Mouse (Mus musculus): ENCODE measurements around the gene Rreb1. TPM values are rescaled to one million over a fixed set of nuclear protein-coding genes. Genes with fewer than 3 reads are reported as not detected.

Gene Rreb1
- polyA plus RNA-seq, 1 experiment = 6.0 TPM

DNA sequence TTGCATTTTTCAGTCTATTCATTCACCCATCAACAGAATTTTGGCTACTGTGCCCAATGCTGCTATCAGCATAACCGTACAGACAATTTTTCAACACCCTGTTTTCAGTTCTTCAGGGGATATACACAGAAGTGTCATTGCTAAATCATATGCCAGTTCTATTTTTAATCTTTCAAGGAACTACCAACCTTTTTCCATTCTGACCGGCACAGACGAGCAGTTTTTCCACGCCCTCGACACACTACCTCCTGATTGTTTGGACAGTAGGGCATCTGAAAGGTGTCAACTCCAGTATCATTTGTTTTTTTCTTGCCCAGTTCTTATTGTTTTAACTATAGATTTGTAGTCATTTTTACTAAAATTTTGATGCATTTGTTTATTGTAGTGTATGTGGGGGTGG is 25.8 kb downstream of the Rreb1 start:
- TF ChIP-seq FOSL1 (IDR thresholded peaks at IDR 0.05; ENCODE audit: insufficient read depth, low read length, poor library complexity, severe bottlenecking) (no peak), USF1 (IDR thresholded peaks at IDR 0.05; ENCODE audit: low read depth) (no peak), MYOD1 (IDR thresholded peaks at IDR 0.05; ENCODE audit: control insufficient read depth, insufficient read length, low read depth) (no peak), MYOG (IDR thresholded peaks at IDR 0.05; ENCODE audit: control insufficient read depth, extremely low read depth, insufficient read length) (no peak), CTCF (IDR thresholded peaks at IDR 0.05; ENCODE audit: control insufficient read depth, insufficient read depth, insufficient read length) (no peak), CEBPB (IDR thresholded peaks at IDR 0.05; ENCODE audit: low read depth) (no peak), MAX (IDR thresholded peaks at IDR 0.05) (no peak)
- no peaks in the 10 kb centered on the region for H3K36me3 ChIP-seq (ENCODE audit: control insufficient read depth, insufficient read depth)
- no peak overlapping the region for H3K4me3 ChIP-seq (ENCODE audit: insufficient read depth, poor library complexity, severe bottlenecking)
- no peaks in the 10 kb centered on the region for H3K79me2 ChIP-seq (ENCODE audit: control insufficient read depth, insufficient read depth)
- H3K79me3 ChIP-seq (ENCODE audit: low read depth) = no peaks in the 10 kb centered on the region
- no peak overlapping the region for H3ac ChIP-seq (ENCODE audit: control insufficient read depth, insufficient read length, low read depth)
- H3K27me3 ChIP-seq (ENCODE audit: control insufficient read depth, insufficient read depth, insufficient read length) = no peaks in the 10 kb centered on the region

DNA sequence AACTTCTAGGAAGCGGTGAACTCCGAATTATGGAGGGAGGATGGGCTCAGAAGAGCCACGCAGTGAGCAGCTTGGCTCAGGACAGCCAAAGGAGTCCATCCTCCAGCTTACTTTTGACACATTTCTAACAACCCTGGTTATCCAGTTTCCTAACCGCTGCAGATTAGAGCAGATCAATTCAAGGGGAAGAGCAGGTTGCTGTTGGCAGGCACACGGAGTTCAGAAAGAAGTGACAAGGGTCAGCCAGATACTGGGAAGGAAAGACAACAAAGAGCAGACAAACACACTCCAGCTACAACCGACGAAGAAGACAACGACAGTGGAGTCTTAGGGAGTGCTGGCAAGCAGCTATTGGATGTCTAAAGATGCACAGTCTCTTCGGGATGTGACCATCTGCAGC is 36.8 kb downstream of the Rreb1 start:
- TF ChIP-seq MAX (IDR thresholded peaks at IDR 0.05) (no peak), CEBPB (IDR thresholded peaks at IDR 0.05; ENCODE audit: low read depth) (no peak), USF1 (IDR thresholded peaks at IDR 0.05; ENCODE audit: low read depth) (no peak), CTCF (IDR thresholded peaks at IDR 0.05; ENCODE audit: control insufficient read depth, insufficient read depth, insufficient read length) (no peak), FOSL1 (IDR thresholded peaks at IDR 0.05; ENCODE audit: insufficient read depth, low read length, poor library complexity, severe bottlenecking) (no peak), MYOG (IDR thresholded peaks at IDR 0.05; ENCODE audit: control insufficient read depth, extremely low read depth, insufficient read length) (no peak), MYOD1 (IDR thresholded peaks at IDR 0.05; ENCODE audit: control insufficient read depth, insufficient read length, low read depth) (no peak)
- Histone ChIP-seq H3K4me3 (ENCODE audit: insufficient read depth, poor library complexity, severe bottlenecking) (no peak overlapping the region), H3K79me3 (ENCODE audit: low read depth) (no peaks in the 10 kb centered on the region), H3K27me3 (ENCODE audit: control insufficient read depth, insufficient read depth, insufficient read length) (no peaks in the 10 kb centered on the region), H3K79me2 (ENCODE audit: control insufficient read depth, insufficient read depth) (no peaks in the 10 kb centered on the region), H3K36me3 (ENCODE audit: control insufficient read depth, insufficient read depth) (no peaks in the 10 kb centered on the region), H3ac (ENCODE audit: control insufficient read depth, insufficient read length, low read depth) (no peak overlapping the region)

DNA sequence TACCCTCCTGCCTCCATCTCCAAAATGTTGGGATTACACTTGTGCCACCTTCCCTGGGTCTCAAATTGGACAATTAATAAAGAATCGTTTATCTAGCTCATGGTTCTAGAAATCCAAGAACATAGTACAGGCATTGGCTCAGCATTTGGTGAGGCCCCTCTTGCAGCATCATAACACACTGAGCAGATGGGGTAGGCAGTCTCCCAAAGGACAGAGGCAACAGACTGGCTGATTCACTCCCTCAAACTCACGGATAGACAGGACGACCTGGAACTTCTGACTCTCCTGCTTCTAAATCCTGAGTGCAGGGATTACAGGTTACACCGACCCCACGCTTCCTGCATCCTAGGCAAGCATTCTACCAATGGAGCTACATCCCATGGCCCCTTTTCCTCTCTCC is 38.5 kb downstream of the Rreb1 start:
- Histone ChIP-seq H3K79me3 (ENCODE audit: low read depth) (no peaks in the 10 kb centered on the region), H3K79me2 (ENCODE audit: control insufficient read depth, insufficient read depth) (no peaks in the 10 kb centered on the region), H3K36me3 (ENCODE audit: control insufficient read depth, insufficient read depth) (no peaks in the 10 kb centered on the region), H3K27me3 (ENCODE audit: control insufficient read depth, insufficient read depth, insufficient read length) (no peaks in the 10 kb centered on the region), H3K4me3 (ENCODE audit: insufficient read depth, poor library complexity, severe bottlenecking) (no peak overlapping the region), H3ac (ENCODE audit: control insufficient read depth, insufficient read length, low read depth) (no peak overlapping the region)
- TF ChIP-seq MAX (IDR thresholded peaks at IDR 0.05) = no peak
- no peak for TF ChIP-seq CTCF (IDR thresholded peaks at IDR 0.05; ENCODE audit: control insufficient read depth, insufficient read depth, insufficient read length)
- TF ChIP-seq MYOD1 (IDR thresholded peaks at IDR 0.05; ENCODE audit: control insufficient read depth, insufficient read length, low read depth) = no peak
- TF ChIP-seq CEBPB (IDR thresholded peaks at IDR 0.05; ENCODE audit: low read depth) = no peak
- no peak for TF ChIP-seq MYOG (IDR thresholded peaks at IDR 0.05; ENCODE audit: control insufficient read depth, extremely low read depth, insufficient read length)
- TF ChIP-seq FOSL1 (IDR thresholded peaks at IDR 0.05; ENCODE audit: insufficient read depth, low read length, poor library complexity, severe bottlenecking) = no peak
- TF ChIP-seq USF1 (IDR thresholded peaks at IDR 0.05; ENCODE audit: low read depth) = no peak

DNA sequence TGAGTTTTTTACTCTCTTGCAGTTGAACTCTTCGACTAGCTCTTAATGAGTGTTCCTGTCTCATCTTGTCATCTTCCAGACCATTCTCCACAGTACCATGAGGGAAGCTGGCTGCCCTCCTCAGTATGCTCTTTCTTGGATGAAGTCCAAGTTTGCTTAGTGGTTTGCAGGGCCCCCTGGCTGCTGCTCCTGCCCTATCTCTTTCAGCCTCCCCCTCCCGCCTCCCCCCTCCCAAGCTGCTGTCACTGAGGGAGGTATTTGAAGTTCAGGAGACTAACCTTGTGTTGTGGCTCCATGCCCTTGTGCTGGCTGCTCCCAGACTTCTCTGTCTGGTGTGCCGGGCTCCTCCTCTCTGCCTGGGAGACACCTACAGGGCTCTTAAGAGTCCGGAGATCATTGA is 43.2 kb downstream of the Rreb1 start:
- Histone ChIP-seq H3K79me3 (ENCODE audit: low read depth) (no peaks in the 10 kb centered on the region), H3K79me2 (ENCODE audit: control insufficient read depth, insufficient read depth) (peaks cover 3% of the 10 kb centered on the region), H3ac (ENCODE audit: control insufficient read depth, insufficient read length, low read depth) (no peak overlapping the region), H3K27me3 (ENCODE audit: control insufficient read depth, insufficient read depth, insufficient read length) (no peaks in the 10 kb centered on the region), H3K4me3 (ENCODE audit: insufficient read depth, poor library complexity, severe bottlenecking) (no peak overlapping the region), H3K36me3 (ENCODE audit: control insufficient read depth, insufficient read depth) (no peaks in the 10 kb centered on the region)
- no peak for TF ChIP-seq USF1 (IDR thresholded peaks at IDR 0.05; ENCODE audit: low read depth)
- TF ChIP-seq CEBPB (IDR thresholded peaks at IDR 0.05; ENCODE audit: low read depth) = no peak
- TF ChIP-seq MYOD1 (IDR thresholded peaks at IDR 0.05; ENCODE audit: control insufficient read depth, insufficient read length, low read depth) = no peak
- TF ChIP-seq FOSL1 (IDR thresholded peaks at IDR 0.05; ENCODE audit: insufficient read depth, low read length, poor library complexity, severe bottlenecking) = no peak
- no peak for TF ChIP-seq MYOG (IDR thresholded peaks at IDR 0.05; ENCODE audit: control insufficient read depth, extremely low read depth, insufficient read length)
- no peak for TF ChIP-seq CTCF (IDR thresholded peaks at IDR 0.05; ENCODE audit: control insufficient read depth, insufficient read depth, insufficient read length)
- no peak for TF ChIP-seq MAX (IDR thresholded peaks at IDR 0.05)

DNA sequence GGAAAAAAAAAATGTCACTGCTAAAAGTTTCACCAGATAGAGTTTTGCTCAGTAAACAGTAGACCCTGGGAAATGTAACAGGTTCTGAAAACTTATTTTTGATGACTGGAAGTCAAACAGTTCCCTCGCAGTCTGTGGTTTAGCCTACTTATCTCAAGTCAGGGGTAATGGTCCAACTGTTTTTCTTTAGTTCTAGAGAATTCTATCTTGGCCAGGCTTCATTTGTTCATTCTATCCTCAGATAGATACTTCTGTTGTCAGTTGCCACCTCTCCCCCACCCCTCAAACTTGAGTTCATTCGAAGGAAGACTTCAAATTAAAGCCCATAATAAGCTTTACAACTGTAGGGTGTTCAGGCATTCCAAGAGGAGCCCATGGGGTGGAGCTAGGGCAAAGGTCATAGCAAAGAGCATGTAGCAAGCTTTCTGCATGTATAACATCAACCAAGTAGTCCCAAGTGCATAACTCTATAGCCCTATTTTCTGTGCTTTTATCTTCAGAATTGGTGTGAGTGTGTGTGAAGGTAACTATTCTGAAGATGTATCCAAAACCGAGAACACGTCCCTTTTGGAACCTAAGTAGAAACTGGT is 46.2 kb downstream of the Rreb1 start:
- no peaks in the 10 kb centered on the region for H3K27me3 ChIP-seq (ENCODE audit: control insufficient read depth, insufficient read depth, insufficient read length)
- TF ChIP-seq CEBPB (IDR thresholded peaks at IDR 0.05; ENCODE audit: low read depth) = no peak
- TF ChIP-seq CTCF (IDR thresholded peaks at IDR 0.05; ENCODE audit: control insufficient read depth, insufficient read depth, insufficient read length) = no peak
- TF ChIP-seq USF1 (IDR thresholded peaks at IDR 0.05; ENCODE audit: low read depth) = no peak
- TF ChIP-seq MYOG (IDR thresholded peaks at IDR 0.05; ENCODE audit: control insufficient read depth, extremely low read depth, insufficient read length) = no peak
- TF ChIP-seq MYOD1 (IDR thresholded peaks at IDR 0.05; ENCODE audit: control insufficient read depth, insufficient read length, low read depth) = no peak
- TF ChIP-seq FOSL1 (IDR thresholded peaks at IDR 0.05; ENCODE audit: insufficient read depth, low read length, poor library complexity, severe bottlenecking) = no peak
- no peaks in the 10 kb centered on the region for H3K36me3 ChIP-seq (ENCODE audit: control insufficient read depth, insufficient read depth)
- H3ac ChIP-seq (ENCODE audit: control insufficient read depth, insufficient read length, low read depth) = no peak overlapping the region
- peaks cover 33% of the 10 kb centered on the region for H3K79me2 ChIP-seq (ENCODE audit: control insufficient read depth, insufficient read depth)
- no peak overlapping the region for H3K4me3 ChIP-seq (ENCODE audit: insufficient read depth, poor library complexity, severe bottlenecking)
- H3K79me3 ChIP-seq (ENCODE audit: low read depth) = peaks cover 21% of the 10 kb centered on the region

Measured in C2C12 (cell line).